ENCODE assay signal across 8 mouse cellular contexts in genomic region chr11:115858354-115858753, GRCm38 (mm10). TPM values are rescaled to one million over a fixed set of nuclear protein-coding genes. Genes with fewer than 3 reads are reported as not detected.
A peak's percentile ranks its signal among the peaks of the same experiment; 100 is the strongest.
DNase-seq lines count a peak whose midpoint lies in the region; ATAC-seq and TF ChIP-seq lines count a peak whose summit lies in the region.

TSS of gene Myo15b (plus strand) at chr11:115858406.

- DNase-seq in kidney, postnatal 0 days (ENCODE audit: low spot score), result no peak
- DNase-seq in kidney, postnatal 14 days, result no peak
- DNase-seq in large intestine, adult 2 months (ENCODE audit: low read depth, low spot score), result no peak
- DNase-seq in adipocyte (ENCODE audit: low spot score), result no peak
- DNase-seq in adrenal gland, postnatal 14 days, result no peak
- no peak for DNase-seq in thymus, postnatal 0 days (ENCODE audit: low spot score)

- 0 out of 2 replicates have a peak, but pooled peaks cover 4% of the 10 kb centered on the region for H3K4me1 ChIP-seq in kidney, postnatal 0 days (replicated peaks; ENCODE audit: insufficient read depth, low read length)
- H3K4me1 ChIP-seq in embryonic facial prominence, embryonic 15.5 days, result peaks cover 15% of the 10 kb centered on the region
- H3K4me1 ChIP-seq in neural tube, embryonic 12.5 days, result peaks cover 13% of the 10 kb centered on the region

- WGBS in kidney, postnatal 0 days, result 14% methylated on average over 27 of the region's 27 CpGs
- WGBS in embryonic facial prominence, embryonic 15.5 days, result 9% methylated on average over 27 of the region's 27 CpGs
- WGBS in large intestine, adult 2 months, result 44% methylated on average over 27 of the region's 27 CpGs
- 11% methylated on average over 27 of the region's 27 CpGs for WGBS in neural tube, embryonic 12.5 days

- peaks cover 12% of the 10 kb centered on the region for H3K36me3 ChIP-seq in kidney, postnatal 0 days (ENCODE audit: insufficient read depth, low read length)
- 0 out of 2 replicates have a peak, but pooled peaks cover 3% of the 10 kb centered on the region for H3K36me3 ChIP-seq in embryonic facial prominence, embryonic 15.5 days
- H3K36me3 ChIP-seq in neural tube, embryonic 12.5 days, result no peaks in the 10 kb centered on the region

- H3K4me3 ChIP-seq in kidney, postnatal 0 days (replicated peaks; ENCODE audit: low read depth, low read length), result peak within 1 kb of the TSS; percentile 31
- peak within 1 kb of the TSS; percentile 42 for H3K4me3 ChIP-seq in embryonic facial prominence, embryonic 15.5 days (replicated peaks)
- peak within 1 kb of the TSS; percentile 36 for H3K4me3 ChIP-seq in neural tube, embryonic 12.5 days

- peaks cover 16% of the 10 kb centered on the region for H3K27me3 ChIP-seq in kidney, postnatal 0 days (ENCODE audit: insufficient read depth, low read length)
- H3K27me3 ChIP-seq in embryonic facial prominence, embryonic 15.5 days, result peaks cover 61% of the 10 kb centered on the region
- peaks cover 54% of the 10 kb centered on the region for H3K27me3 ChIP-seq in neural tube, embryonic 12.5 days (replicated peaks)

- H3K27ac ChIP-seq in kidney, postnatal 0 days, result no peak within 1 kb of the TSS
- H3K27ac ChIP-seq in embryonic facial prominence, embryonic 15.5 days (replicated peaks), result no peak within 1 kb of the TSS
- no peak within 1 kb of the TSS for H3K27ac ChIP-seq in neural tube, embryonic 12.5 days

- no peaks in the 10 kb centered on the region for H3K9me3 ChIP-seq in kidney, postnatal 0 days (replicated peaks; ENCODE audit: low read length)
- H3K9me3 ChIP-seq in embryonic facial prominence, embryonic 15.5 days (replicated peaks), result no peaks in the 10 kb centered on the region
- no peaks in the 10 kb centered on the region for H3K9me3 ChIP-seq in neural tube, embryonic 12.5 days

- no peak for ATAC-seq in kidney, postnatal 0 days (replicated peaks; ENCODE audit: low FRiP score, low read depth)
- no peak for ATAC-seq in embryonic facial prominence, embryonic 15.5 days (ENCODE audit: insufficient number of reproducible peaks, low FRiP score, low TSS enrichment, low read depth)
- ATAC-seq in neural tube, embryonic 12.5 days (ENCODE audit: low FRiP score, low read depth), result no peak

- peak within 1 kb of the TSS; percentile 53 for H3K9ac ChIP-seq in kidney, postnatal 0 days (ENCODE audit: low read depth, low read length)
- H3K9ac ChIP-seq in embryonic facial prominence, embryonic 15.5 days, result no peak within 1 kb of the TSS
- H3K9ac ChIP-seq in neural tube, embryonic 12.5 days, result peak within 1 kb of the TSS; percentile 44; the same call in 1 of the 2 replicates

- H3K4me2 ChIP-seq in kidney, postnatal 0 days (ENCODE audit: low read length), result peak within 1 kb of the TSS; percentile 61
- peak within 1 kb of the TSS; percentile 78 for H3K4me2 ChIP-seq in embryonic facial prominence, embryonic 15.5 days (replicated peaks)
- H3K4me2 ChIP-seq in neural tube, embryonic 12.5 days (replicated peaks), result peak within 1 kb of the TSS; percentile 58

- no peak for TF ChIP-seq CTCF in kidney, postnatal 0 days (IDR thresholded peaks at IDR 0.05; ENCODE audit: low read depth)

RNA-seq across cellular contexts. Expression of gene Myo15b, which starts in this region (rescaled TPM):
- polyA plus RNA-seq in kidney, postnatal 0 days (2015; fragmentation: Nextera tagmentation; extraction: Ambion mirVana), result 16.5 and 17.6 TPM in 2 replicates
- 0.54 and 0.57 TPM in 2 replicates for polyA plus RNA-seq in embryonic facial prominence, embryonic 15.5 days (2015; fragmentation: Nextera tagmentation; extraction: Ambion mirVana)
- polyA plus RNA-seq in large intestine, adult 2 months (2012; rRNA removed), result 696 and 883 TPM in 2 replicates
- 0.11 and 0.19 TPM in 2 replicates for polyA plus RNA-seq in neural tube, embryonic 12.5 days (2016; fragmentation: Nextera tagmentation; extraction: Ambion mirVana)
- 0.26 TPM in 1 of 2 replicates, not detected in the other for total RNA-seq in adrenal gland, postnatal 14 days (2021)
- 1.4 and 1.5 TPM in 2 replicates for polyA plus RNA-seq in thymus, postnatal 0 days (2015; fragmentation: Nextera tagmentation; extraction: Ambion mirVana)

Comparison
In these comparisons a context has a peak if more than half of its experiments do, and no peak if none do; other contexts are left out.
1. RNA of gene Myo15b (polyA plus RNA-seq): 696 to 883 TPM in large intestine, adult 2 months; 16.5 to 17.6 TPM in kidney, postnatal 0 days, 1.4 to 1.5 TPM in thymus, postnatal 0 days, 0.54 to 0.57 TPM in embryonic facial prominence, embryonic 15.5 days and 0.11 to 0.19 TPM in neural tube, embryonic 12.5 days; every median in the first group is over 10 times any median in the second.
2. Peak in every context shown above with its lines, with median percentiles within 50 percentile points of each other: H3K4me2 ChIP-seq and H3K4me3 ChIP-seq.